Mouse (Mus musculus): ENCODE measurements at regions not wholly inside any gene's neighbourhood (a gene's known extent, or its start where the extent isn't known, plus 50 kb on each side); places are given as distances from the start of the nearest gene placed in this dataset.

DNA sequence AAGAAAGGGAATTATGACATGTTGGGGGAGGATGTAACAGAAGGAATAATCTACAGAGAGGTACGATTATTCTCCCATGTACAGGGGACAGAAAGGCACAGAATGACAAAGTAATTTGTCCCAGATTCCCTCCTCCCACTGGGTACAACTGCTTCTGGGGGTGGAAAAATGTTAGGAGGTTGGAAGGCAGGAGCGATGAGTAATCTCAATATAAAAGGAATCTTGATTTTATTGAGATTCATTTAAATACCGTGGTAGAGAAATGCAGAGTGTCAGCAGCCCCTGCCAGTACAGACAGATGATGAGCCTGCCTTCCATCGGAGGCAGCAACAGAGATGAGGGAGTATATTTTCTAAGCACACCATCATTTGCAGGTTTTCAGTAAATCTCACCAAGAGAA is 107.1 kb upstream of the Dpt start:
- Histone ChIP-seq H3K9ac (no peak overlapping the region), H3K27ac (no peak overlapping the region), H3K4me1 (no peaks in the 10 kb centered on the region), H3K36me3 (ENCODE audit: poor library complexity, severe bottlenecking) (no peaks in the 10 kb centered on the region), H3K4me3 (no peak overlapping the region), H3K4me2 (no peak overlapping the region), H3K27me3 (no peaks in the 10 kb centered on the region), H3K9me3 (replicated peaks) (no peaks in the 10 kb centered on the region)
- no peak for ATAC-seq
- WGBS, result 89% methylated on average over 4 of the region's 4 CpGs

DNA sequence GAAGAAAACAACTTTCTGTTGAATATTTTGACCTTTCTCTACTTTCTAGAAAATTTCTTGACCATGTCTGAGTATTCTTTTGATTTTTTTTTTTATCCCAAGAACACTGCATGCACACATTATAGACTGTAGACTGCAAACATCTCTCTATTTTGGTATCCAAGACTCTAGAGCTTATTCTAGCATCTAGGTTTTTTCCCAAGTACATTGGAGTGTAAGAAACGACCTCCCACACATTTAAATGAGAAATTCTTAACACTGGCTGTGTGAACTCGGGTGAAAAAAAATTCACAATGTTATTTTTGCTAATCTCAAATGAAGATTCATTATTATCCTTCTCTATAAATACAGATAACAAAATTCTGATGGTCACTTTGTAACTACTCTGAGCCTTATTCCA is 112.0 kb upstream of the Dpt start:
- Histone ChIP-seq H3K4me2 (no peak overlapping the region), H3K9ac (no peak overlapping the region), H3K36me3 (ENCODE audit: poor library complexity, severe bottlenecking) (no peaks in the 10 kb centered on the region), H3K27me3 (no peaks in the 10 kb centered on the region), H3K9me3 (replicated peaks) (no peaks in the 10 kb centered on the region), H3K27ac (no peak overlapping the region), H3K4me3 (no peak overlapping the region), H3K4me1 (no peaks in the 10 kb centered on the region)
- 65% methylated on average over 2 of the region's 2 CpGs for WGBS
- no peak for ATAC-seq

DNA sequence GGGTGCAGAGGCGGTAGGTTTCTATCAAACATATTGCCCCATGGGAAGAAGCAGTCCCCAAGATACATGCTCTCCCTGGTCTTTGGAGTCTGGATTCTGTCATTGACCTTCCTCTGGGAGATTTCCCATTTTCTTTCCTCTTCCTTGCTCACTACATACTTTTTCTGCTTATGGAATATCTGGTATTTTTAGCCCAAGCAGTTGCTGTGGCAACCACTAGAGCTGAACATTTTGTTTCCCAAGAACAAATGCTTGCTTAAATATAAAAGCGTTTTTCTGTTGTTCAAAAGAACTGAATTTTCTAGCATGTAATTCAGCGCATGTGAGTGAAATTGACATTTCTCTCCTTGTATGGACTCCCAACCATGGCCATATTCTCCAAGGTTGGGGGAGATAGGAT is 112.7 kb upstream of the Dpt start:
- 93% methylated on average over 3 of the region's 3 CpGs for WGBS
- Histone ChIP-seq H3K36me3 (ENCODE audit: poor library complexity, severe bottlenecking) (no peaks in the 10 kb centered on the region), H3K4me3 (no peak overlapping the region), H3K9me3 (replicated peaks) (no peaks in the 10 kb centered on the region), H3K27ac (no peak overlapping the region), H3K4me2 (no peak overlapping the region), H3K27me3 (no peaks in the 10 kb centered on the region), H3K9ac (no peak overlapping the region), H3K4me1 (no peaks in the 10 kb centered on the region)
- ATAC-seq, result no peak

DNA sequence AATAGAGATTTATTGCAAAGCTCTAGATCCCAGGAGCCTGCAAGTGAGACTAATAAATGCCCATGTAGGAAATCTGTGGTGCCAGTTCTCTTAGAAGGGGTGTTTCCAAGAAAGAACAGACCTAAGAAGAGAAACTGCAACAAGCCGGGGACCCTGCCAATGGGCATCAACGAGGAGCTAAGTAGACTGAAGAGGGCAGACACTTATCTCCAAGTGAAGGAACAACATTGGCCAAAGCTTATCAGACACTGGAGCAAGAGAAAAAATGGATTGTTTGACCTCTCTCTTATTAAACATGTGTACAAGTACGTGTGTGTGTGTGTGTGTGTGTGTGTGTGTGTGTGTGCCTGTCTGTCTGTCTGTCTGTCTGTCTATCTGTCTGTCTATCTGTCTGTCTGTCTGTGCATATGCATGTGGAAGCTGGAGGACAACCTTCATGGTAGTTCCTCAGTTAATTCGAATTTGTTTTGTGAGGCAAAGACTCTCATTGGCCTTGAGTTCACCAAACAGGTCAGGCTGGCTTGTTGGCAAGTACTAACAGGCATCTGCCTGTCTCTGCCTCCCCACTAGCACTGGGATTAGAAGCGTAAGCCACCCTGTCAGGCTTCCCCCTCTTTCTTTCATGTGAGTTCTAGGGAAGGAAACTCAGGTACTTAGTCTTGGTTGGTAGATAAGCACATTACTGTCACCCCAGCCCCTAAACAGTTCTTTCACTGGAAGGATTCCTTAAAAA is 113.4 kb upstream of the Dpt start:
- Histone ChIP-seq H3K36me3 (ENCODE audit: poor library complexity, severe bottlenecking) (no peaks in the 10 kb centered on the region), H3K27me3 (no peaks in the 10 kb centered on the region), H3K4me1 (no peaks in the 10 kb centered on the region), H3K9me3 (replicated peaks) (no peaks in the 10 kb centered on the region), H3K27ac (no peak overlapping the region), H3K4me3 (no peak overlapping the region), H3K4me2 (no peak overlapping the region), H3K9ac (no peak overlapping the region)
- 88% methylated on average over 5 of the region's 5 CpGs for WGBS
- ATAC-seq, result no peak

DNA sequence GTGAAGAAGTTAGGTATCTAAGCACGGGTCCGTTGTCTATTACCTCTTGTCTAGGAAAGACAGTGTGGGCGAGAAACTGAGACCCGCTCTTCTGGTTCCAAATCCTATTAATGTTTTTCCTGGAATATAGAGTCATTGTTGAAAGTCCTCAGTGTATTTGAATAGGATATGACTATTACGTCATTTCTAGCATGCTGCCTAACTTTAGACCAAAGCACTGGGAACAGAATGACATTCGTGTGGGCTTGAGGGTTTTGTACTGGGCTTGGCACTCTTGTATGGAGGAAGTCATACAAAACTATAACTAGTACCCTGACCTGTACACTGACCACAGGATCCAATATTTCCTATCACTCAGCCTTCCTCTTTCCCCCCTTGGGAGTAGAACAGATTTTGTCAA is 114.0 kb upstream of the Dpt start:
- ATAC-seq, result no peak
- no peaks in the 10 kb centered on the region for H3K36me3 ChIP-seq (ENCODE audit: poor library complexity, severe bottlenecking)
- no peak overlapping the region for H3K4me2 ChIP-seq
- no peaks in the 10 kb centered on the region for H3K9me3 ChIP-seq (replicated peaks)
- no peaks in the 10 kb centered on the region for H3K27me3 ChIP-seq
- H3K4me3 ChIP-seq, result no peak overlapping the region
- no peak overlapping the region for H3K27ac ChIP-seq
- no peak overlapping the region for H3K9ac ChIP-seq
- no peaks in the 10 kb centered on the region for H3K4me1 ChIP-seq
- 88% methylated on average over 6 of the region's 6 CpGs for WGBS

DNA sequence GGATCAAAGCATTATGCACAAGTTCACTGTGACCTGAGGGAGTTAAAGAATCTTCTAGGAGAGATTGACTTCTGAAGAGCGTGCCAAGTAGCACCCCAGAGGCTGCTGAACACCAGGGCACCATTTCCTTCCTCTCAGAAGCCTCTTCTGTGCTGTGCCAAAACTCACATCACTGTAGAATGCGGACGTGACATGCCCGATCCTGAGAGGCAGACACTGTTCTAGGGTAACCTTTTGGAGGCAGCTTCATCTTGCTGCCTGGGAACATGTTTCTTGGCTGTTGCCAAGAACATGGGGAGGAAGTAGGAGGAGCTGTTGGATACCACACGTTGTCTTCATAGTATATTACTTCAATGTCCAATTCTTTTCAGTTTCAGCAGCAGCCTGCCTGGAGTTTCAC is 114.9 kb upstream of the Dpt start:
- H3K27me3 ChIP-seq, result no peaks in the 10 kb centered on the region
- H3K9me3 ChIP-seq (replicated peaks), result 0 out of 2 replicates have a peak, but pooled peaks cover 5% of the 10 kb centered on the region
- H3K27ac ChIP-seq, result no peak overlapping the region
- no peak overlapping the region for H3K9ac ChIP-seq
- no peak overlapping the region for H3K4me2 ChIP-seq
- H3K4me1 ChIP-seq, result no peaks in the 10 kb centered on the region
- no peak for ATAC-seq
- WGBS, result 80% methylated on average over 5 of the region's 5 CpGs
- no peak overlapping the region for H3K4me3 ChIP-seq
- no peaks in the 10 kb centered on the region for H3K36me3 ChIP-seq (ENCODE audit: poor library complexity, severe bottlenecking)

DNA sequence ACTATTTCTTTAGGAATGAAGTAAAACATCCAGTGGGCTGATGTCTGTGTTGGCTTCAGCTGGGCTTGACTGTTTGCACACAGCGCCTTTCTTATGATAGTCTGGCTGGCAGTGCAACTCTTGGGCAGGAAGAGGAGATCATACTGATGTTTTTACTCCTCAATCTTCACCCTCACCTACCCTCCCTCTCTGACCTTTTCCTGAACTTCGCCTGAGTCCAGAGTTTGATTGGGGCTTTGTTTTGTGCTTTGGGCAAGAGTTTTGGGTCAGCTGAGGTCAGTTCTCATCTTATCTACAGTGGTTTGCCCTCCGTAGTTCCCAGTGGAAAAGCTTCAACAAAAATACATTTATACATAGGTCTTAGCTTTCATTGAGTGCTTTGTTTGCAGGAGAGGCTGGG is 118.1 kb upstream of the Dpt start:
- H3K9me3 ChIP-seq (replicated peaks), result 0 out of 2 replicates have a peak, but pooled peaks cover 5% of the 10 kb centered on the region
- H3K4me2 ChIP-seq, result no peak overlapping the region
- no peak overlapping the region for H3K27ac ChIP-seq
- 81% methylated on average over 3 of the region's 3 CpGs for WGBS
- H3K9ac ChIP-seq, result no peak overlapping the region
- H3K4me3 ChIP-seq, result no peak overlapping the region
- no peaks in the 10 kb centered on the region for H3K27me3 ChIP-seq
- no peaks in the 10 kb centered on the region for H3K4me1 ChIP-seq
- no peak for ATAC-seq
- H3K36me3 ChIP-seq (ENCODE audit: poor library complexity, severe bottlenecking), result no peaks in the 10 kb centered on the region

DNA sequence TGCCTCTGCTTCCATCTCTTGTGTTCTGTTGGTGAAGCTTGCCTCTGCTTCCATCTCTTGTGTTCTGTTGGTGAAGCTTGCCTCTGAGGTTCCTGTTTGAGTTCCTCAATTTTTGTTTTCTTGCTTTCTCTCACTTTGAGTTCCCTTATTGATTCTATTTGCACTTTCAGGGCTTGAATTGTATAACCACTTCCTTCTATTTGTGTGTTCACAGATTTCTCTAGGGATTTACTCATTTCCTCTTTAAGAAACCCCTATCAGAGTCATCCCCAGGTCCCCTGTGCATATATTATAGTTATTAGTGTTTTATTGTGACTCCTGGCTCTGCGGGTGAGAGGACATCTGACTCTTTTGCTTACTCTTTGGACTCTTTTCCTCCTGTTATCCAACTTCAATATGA is 144.2 kb upstream of the Dpt start:
- Histone ChIP-seq H3K27me3 (no peaks in the 10 kb centered on the region), H3K4me2 (no peak overlapping the region), H3K4me1 (no peaks in the 10 kb centered on the region), H3K9ac (no peak overlapping the region), H3K36me3 (ENCODE audit: poor library complexity, severe bottlenecking) (no peaks in the 10 kb centered on the region), H3K9me3 (replicated peaks) (no peaks in the 10 kb centered on the region), H3K4me3 (no peak overlapping the region), H3K27ac (no peak overlapping the region)
- ATAC-seq, result no peak
- WGBS, result 86% methylated on average over 1 of the region's 1 CpGs

DNA sequence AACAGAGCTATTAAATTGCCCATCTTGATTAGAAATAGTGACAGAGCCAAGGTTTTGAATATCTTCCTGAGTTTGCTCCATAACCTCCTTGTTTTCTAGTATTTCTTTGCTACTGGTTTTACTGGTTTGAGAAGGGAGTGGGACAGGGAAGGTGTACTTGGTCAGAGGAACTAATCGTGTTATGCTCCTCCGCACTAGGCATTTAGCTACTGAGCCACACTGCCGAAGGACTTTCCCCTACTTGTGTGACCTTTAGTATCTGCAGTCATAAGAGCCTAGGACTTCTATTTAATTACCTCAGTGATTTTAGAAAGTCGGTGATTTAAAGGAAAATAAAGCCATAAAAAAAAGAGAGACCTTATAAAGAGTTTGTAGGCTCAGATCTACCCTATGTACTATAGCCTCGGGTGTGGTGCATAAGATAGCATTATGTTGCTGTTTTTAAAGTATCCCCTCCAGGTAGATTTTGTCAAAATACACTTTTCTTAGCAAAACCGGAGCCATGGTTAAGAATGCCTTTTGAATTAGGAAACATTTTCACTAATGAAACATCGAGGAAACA is 158.5 kb upstream of the Dpt start:
- 92% methylated on average over 7 of the region's 7 CpGs for WGBS
- H3K36me3 ChIP-seq (ENCODE audit: poor library complexity, severe bottlenecking), result no peaks in the 10 kb centered on the region
- H3K27me3 ChIP-seq, result no peaks in the 10 kb centered on the region
- H3K9ac ChIP-seq, result no peak overlapping the region
- no peaks in the 10 kb centered on the region for H3K4me1 ChIP-seq
- H3K4me3 ChIP-seq, result no peak overlapping the region
- no peaks in the 10 kb centered on the region for H3K9me3 ChIP-seq (replicated peaks)
- ATAC-seq, result no peak
- no peak overlapping the region for H3K4me2 ChIP-seq
- H3K27ac ChIP-seq, result no peak overlapping the region

DNA sequence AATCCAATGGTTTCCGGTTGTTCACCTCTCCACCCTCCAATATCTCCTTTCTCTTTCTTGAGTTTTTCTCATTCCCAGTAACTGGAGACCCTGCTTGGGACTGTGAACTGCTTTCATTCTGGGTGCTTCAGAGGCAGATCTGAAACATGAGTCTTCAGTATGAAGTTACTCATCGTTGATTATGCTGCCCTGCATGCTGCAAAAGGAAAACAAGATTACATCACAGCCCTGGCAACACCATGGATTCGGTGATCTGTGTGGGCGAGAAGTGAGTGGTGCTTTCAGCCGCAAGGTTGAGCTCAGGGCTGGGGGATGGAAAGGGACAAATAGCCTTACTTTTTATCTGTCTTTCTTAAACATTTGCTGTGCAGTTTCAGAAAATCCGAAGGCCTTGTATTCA is 164.8 kb upstream of the Dpt start:
- H3K4me2 ChIP-seq, result no peak overlapping the region
- no peak overlapping the region for H3K27ac ChIP-seq
- ATAC-seq, result no peak
- H3K9me3 ChIP-seq (replicated peaks), result no peaks in the 10 kb centered on the region
- H3K4me1 ChIP-seq, result no peaks in the 10 kb centered on the region
- H3K36me3 ChIP-seq (ENCODE audit: poor library complexity, severe bottlenecking), result no peaks in the 10 kb centered on the region
- 86% methylated on average over 6 of the region's 6 CpGs for WGBS
- H3K9ac ChIP-seq, result no peak overlapping the region
- no peak overlapping the region for H3K4me3 ChIP-seq
- no peaks in the 10 kb centered on the region for H3K27me3 ChIP-seq

DNA sequence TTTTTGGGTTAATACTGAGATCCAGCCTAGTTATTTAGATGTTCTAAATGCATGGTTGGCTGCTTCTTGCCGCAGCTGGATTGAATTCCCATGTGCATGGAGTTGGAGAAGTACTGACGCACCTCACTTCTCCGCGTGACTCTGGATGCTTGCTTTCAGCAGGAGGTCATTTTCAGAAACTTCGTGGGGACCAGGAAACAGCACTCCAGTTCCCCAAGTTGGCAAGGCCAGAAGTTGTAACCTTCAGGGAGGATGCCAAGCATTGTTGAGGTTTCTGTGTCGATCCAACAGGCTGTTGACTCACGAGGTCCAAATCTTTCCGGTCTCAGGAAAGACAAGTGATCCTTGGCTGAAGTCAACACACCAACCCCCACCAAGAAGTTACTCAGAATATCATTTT is 167.6 kb upstream of the Dpt start:
- Histone ChIP-seq H3K9ac (no peak overlapping the region), H3K4me2 (no peak overlapping the region), H3K27me3 (no peaks in the 10 kb centered on the region), H3K4me1 (no peaks in the 10 kb centered on the region), H3K27ac (no peak overlapping the region), H3K4me3 (no peak overlapping the region), H3K9me3 (replicated peaks) (no peaks in the 10 kb centered on the region), H3K36me3 (ENCODE audit: poor library complexity, severe bottlenecking) (no peaks in the 10 kb centered on the region)
- 92% methylated on average over 8 of the region's 8 CpGs for WGBS
- ATAC-seq, result no peak

DNA sequence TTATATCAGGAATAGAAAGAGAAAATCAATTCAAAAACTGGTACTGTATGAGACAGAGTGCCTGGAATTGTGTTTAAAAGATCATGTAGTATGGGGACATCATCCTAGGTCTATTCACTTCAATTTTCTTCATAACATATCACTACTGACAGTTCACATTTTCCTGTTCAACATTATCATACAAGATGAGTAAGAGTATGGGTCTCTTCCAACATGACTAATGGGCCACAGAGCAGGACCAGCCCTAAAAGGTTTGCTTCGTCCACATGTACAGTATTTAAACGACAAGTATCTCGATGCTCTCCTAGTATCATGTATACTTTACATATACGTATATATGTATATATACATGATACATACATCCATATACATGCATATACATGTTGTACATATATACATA is 164.8 kb upstream of the Atp1b1 start:
- no peak for ATAC-seq
- no peaks in the 10 kb centered on the region for H3K4me1 ChIP-seq

DNA sequence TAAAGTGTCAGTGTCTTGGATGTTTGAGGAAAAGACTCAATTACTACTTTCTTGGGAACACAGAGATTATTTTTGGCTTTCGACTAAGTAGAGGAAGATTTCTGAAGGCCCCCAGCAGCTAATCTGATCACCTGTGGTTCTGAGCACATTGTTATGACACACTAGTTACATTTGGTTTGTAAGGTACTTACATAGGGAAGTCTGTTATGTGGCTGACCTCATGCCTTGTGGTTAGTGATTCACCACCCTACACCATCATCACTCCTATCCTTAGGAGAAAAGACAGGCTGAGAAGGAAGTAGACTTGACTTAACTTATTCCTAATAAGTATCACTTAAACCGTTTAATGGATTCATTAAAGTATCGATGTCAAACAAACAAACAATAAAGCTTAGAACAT is 164.3 kb upstream of the Atp1b1 start:
- ATAC-seq, result no peak
- Histone ChIP-seq H3K9ac (no peak overlapping the region), H3K36me3 (ENCODE audit: poor library complexity, severe bottlenecking) (no peaks in the 10 kb centered on the region), H3K9me3 (replicated peaks) (no peaks in the 10 kb centered on the region), H3K27me3 (no peaks in the 10 kb centered on the region), H3K4me1 (no peaks in the 10 kb centered on the region), H3K4me3 (no peak overlapping the region), H3K4me2 (no peak overlapping the region), H3K27ac (no peak overlapping the region)
- WGBS, result 87% methylated on average over 3 of the region's 3 CpGs

More for the DNA sequence above, 164.8 kb upstream of the Atp1b1 start:
- H3K36me3 ChIP-seq (ENCODE audit: poor library complexity, severe bottlenecking), result no peaks in the 10 kb centered on the region
- H3K4me2 ChIP-seq, result no peak overlapping the region
- H3K27me3 ChIP-seq, result no peaks in the 10 kb centered on the region
- H3K9ac ChIP-seq, result no peak overlapping the region
- WGBS, result 96% methylated on average over 4 of the region's 4 CpGs
- H3K27ac ChIP-seq, result no peak overlapping the region
- no peak overlapping the region for H3K4me3 ChIP-seq
- no peaks in the 10 kb centered on the region for H3K9me3 ChIP-seq (replicated peaks)
